Mouse (Mus musculus): Measurements from ENCODE around the gene Zbtb20. TPM values are rescaled to one million over a fixed set of nuclear protein-coding genes. Genes with fewer than 3 reads are reported as not detected.

Gene Zbtb20
- polyA plus RNA-seq, 1 experiment from 2014 or later = 35.1 TPM

DNA sequence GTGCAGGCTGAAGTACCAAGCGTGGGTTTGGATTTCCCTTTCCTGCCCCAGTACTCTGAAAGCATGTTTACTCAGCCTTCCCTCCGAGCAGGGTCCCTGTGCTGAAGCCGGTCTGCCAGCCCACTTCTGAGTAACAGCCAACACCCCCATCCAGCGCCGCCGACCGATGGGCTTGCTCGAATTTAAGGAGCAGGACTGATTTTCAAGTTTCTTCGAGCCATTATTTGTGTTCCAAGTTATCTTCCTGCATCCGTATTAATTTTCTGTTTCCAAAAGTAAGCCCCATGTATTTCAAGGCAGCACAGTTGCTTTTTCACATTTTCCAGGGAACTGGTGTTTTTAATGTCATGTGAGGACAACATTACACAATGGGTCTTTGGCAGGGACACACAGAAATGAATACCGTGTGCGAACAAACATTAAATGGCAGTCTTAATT is 664.0 kb downstream of the Zbtb20 start:
- no peak overlapping the region for H3K9ac ChIP-seq (replicated peaks; ENCODE audit: low read depth, low read length)
- no peak overlapping the region for H3K4me3 ChIP-seq (ENCODE audit: low read depth, low read length)
- 72% methylated on average over 12 of the region's 12 CpGs for WGBS
- H3K4me1 ChIP-seq (ENCODE audit: control insufficient read depth, insufficient read depth, low read length) = no peaks in the 10 kb centered on the region
- H3K36me3 ChIP-seq (ENCODE audit: control insufficient read depth, insufficient read depth, low read length) = no peaks in the 10 kb centered on the region
- H3K9me3 ChIP-seq (ENCODE audit: control insufficient read depth, low read depth, low read length) = no peaks in the 10 kb centered on the region
- H3K4me2 ChIP-seq (replicated peaks; ENCODE audit: low read depth, low read length) = no peak overlapping the region
- ATAC-seq (ENCODE audit: insufficient number of reproducible peaks, insufficient read depth, low FRiP score, low read depth) = no peak
- no peaks in the 10 kb centered on the region for H3K27me3 ChIP-seq (ENCODE audit: control insufficient read depth, insufficient read depth, low read length)
- H3K27ac ChIP-seq (ENCODE audit: low read length) = no peak overlapping the region

GRCm38 (mm10) chr16:43540108-43540507 is 664.4 kb downstream of the Zbtb20 start:
- Histone ChIP-seq H3K27me3 (ENCODE audit: control insufficient read depth, insufficient read depth, low read length) (no peaks in the 10 kb centered on the region), H3K4me2 (replicated peaks; ENCODE audit: low read depth, low read length) (no peak overlapping the region), H3K36me3 (ENCODE audit: control insufficient read depth, insufficient read depth, low read length) (no peaks in the 10 kb centered on the region), H3K27ac (ENCODE audit: low read length) (no peak overlapping the region), H3K9ac (replicated peaks; ENCODE audit: low read depth, low read length) (no peak overlapping the region), H3K9me3 (ENCODE audit: control insufficient read depth, low read depth, low read length) (no peaks in the 10 kb centered on the region), H3K4me3 (ENCODE audit: low read depth, low read length) (no peak overlapping the region), H3K4me1 (ENCODE audit: control insufficient read depth, insufficient read depth, low read length) (no peaks in the 10 kb centered on the region)
- ATAC-seq (ENCODE audit: insufficient number of reproducible peaks, insufficient read depth, low FRiP score, low read depth) = no peak
- 26% methylated on average over 3 of the region's 3 CpGs for WGBS

DNA sequence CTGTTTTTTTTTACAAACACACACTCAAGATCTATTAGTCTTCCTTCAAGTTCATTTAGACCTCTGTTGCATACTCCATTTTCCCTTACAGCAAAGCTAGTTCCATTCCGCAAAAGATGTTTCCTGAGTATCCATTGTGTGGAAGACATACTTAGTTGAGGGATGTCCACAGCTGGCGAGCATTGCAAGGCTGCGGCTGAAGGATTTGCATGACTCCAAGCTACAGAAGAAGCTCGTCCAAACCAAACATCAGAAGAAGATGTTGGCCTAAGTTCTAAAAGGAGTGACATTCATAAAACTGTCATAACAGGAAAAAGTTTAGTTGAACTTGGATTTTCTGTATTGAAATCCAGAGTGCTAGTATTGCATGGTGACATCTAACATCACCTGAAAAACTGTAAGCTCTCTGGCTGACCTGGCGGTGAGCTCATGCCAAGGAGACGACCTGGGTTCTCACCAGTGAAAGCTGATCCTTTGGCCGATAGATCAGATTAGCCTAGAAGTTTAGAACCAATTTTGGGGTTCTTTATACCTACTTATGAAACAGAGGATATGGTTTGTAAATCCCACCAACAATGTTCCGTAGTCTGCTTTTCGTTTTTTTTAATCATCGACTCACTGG is 665.0 kb downstream of the Zbtb20 start:
- no peak overlapping the region for H3K4me2 ChIP-seq (replicated peaks; ENCODE audit: low read depth, low read length)
- no peak for ATAC-seq (ENCODE audit: insufficient number of reproducible peaks, insufficient read depth, low FRiP score, low read depth)
- H3K27ac ChIP-seq (ENCODE audit: low read length) = no peak overlapping the region
- H3K27me3 ChIP-seq (ENCODE audit: control insufficient read depth, insufficient read depth, low read length) = no peaks in the 10 kb centered on the region
- H3K9ac ChIP-seq (replicated peaks; ENCODE audit: low read depth, low read length) = no peak overlapping the region
- WGBS = 84% methylated on average over 10 of the region's 10 CpGs
- no peak overlapping the region for H3K4me3 ChIP-seq (ENCODE audit: low read depth, low read length)
- H3K36me3 ChIP-seq (ENCODE audit: control insufficient read depth, insufficient read depth, low read length) = no peaks in the 10 kb centered on the region
- no peaks in the 10 kb centered on the region for H3K9me3 ChIP-seq (ENCODE audit: control insufficient read depth, low read depth, low read length)
- no peaks in the 10 kb centered on the region for H3K4me1 ChIP-seq (ENCODE audit: control insufficient read depth, insufficient read depth, low read length)

DNA sequence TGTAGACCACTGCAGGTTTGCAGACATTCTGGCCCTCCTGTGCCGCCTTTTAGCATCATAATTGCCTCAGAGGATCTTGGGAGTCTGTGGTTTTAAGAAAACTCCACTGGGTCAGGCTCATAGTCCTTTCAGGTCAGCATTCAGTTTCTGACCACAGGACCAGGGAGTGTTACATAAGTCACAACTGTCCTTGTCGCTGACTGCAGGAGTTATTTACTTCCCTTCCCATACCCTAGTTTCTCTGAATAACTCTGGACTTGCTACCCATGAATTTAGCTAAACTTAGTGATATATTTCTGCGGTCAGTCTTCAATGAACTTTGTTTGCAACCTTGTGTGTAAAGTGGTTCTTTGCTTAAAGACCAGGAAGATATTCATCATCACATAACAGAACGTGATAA is 669.6 kb downstream of the Zbtb20 start:
- WGBS = 64% methylated on average over 4 of the region's 4 CpGs
- H3K4me3 ChIP-seq (ENCODE audit: low read depth, low read length) = no peak overlapping the region
- no peaks in the 10 kb centered on the region for H3K9me3 ChIP-seq (ENCODE audit: control insufficient read depth, low read depth, low read length)
- ATAC-seq (ENCODE audit: insufficient number of reproducible peaks, insufficient read depth, low FRiP score, low read depth) = no peak
- H3K4me2 ChIP-seq (replicated peaks; ENCODE audit: low read depth, low read length) = no peak overlapping the region
- no peaks in the 10 kb centered on the region for H3K36me3 ChIP-seq (ENCODE audit: control insufficient read depth, insufficient read depth, low read length)
- no peak overlapping the region for H3K9ac ChIP-seq (replicated peaks; ENCODE audit: low read depth, low read length)
- H3K27me3 ChIP-seq (ENCODE audit: control insufficient read depth, insufficient read depth, low read length) = no peaks in the 10 kb centered on the region
- no peak overlapping the region for H3K27ac ChIP-seq (ENCODE audit: low read length)
- peaks cover 21% of the 10 kb centered on the region for H3K4me1 ChIP-seq (ENCODE audit: control insufficient read depth, insufficient read depth, low read length)

DNA sequence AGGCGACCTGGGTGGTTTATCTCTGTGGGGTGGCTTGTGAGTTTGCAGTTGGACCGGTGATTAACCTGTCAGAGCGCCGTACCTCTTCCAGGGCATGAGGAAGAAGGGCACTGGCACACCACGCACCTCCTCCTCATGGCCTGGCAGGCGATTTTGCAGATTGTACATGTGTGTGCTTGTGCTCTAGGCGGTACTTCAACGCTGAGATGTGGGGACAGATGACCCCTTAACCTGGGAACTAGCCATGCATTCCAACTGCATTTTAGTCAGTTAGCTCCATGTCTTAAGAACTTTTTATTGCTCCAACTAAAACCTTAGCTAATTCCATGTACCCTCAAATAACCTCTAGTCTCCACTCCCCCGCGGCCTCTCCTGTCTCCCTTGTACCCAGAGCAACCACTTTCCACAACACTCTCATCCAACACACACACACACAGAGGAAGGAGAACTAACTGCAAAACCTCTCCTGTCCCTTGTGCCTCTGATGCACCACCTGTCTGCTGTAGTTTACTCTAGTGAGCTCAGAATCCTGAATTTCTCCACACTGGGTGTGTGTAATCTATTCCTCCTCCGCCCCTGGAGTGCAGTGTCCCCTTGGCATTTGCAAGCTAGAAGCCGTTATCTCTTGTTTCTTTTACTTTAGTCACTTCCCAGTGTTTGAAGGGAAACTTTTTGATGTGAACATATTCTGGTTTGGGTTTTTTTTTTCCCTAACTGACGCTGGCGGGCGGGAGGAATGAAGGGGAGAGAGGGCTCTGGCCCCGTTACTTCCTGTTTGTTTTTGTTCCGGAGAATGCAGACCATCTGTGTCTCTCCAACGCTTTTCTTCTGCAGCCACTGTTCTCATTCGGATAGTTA is 671.9 kb downstream of the Zbtb20 start:
- Histone ChIP-seq H3K9ac (replicated peaks; ENCODE audit: low read depth, low read length) (no peak overlapping the region), H3K4me2 (replicated peaks; ENCODE audit: low read depth, low read length) (no peak overlapping the region; the same call in 1 of the 2 replicates), H3K4me1 (ENCODE audit: control insufficient read depth, insufficient read depth, low read length) (peaks cover 21% of the 10 kb centered on the region), H3K4me3 (ENCODE audit: low read depth, low read length) (no peak overlapping the region), H3K9me3 (ENCODE audit: control insufficient read depth, low read depth, low read length) (no peaks in the 10 kb centered on the region), H3K27ac (ENCODE audit: low read length) (no peak overlapping the region), H3K27me3 (ENCODE audit: control insufficient read depth, insufficient read depth, low read length) (no peaks in the 10 kb centered on the region), H3K36me3 (ENCODE audit: control insufficient read depth, insufficient read depth, low read length) (no peaks in the 10 kb centered on the region)
- WGBS = 40% methylated on average over 19 of the region's 19 CpGs
- no peak for ATAC-seq (ENCODE audit: insufficient number of reproducible peaks, insufficient read depth, low FRiP score, low read depth)

GRCm38 (mm10) chr16:43548774-43549173 is 673.1 kb downstream of the Zbtb20 start:
- no peak for ATAC-seq (ENCODE audit: insufficient number of reproducible peaks, insufficient read depth, low FRiP score, low read depth)
- Histone ChIP-seq H3K4me2 (replicated peaks; ENCODE audit: low read depth, low read length) (no peak overlapping the region), H3K4me1 (ENCODE audit: control insufficient read depth, insufficient read depth, low read length) (peaks cover 21% of the 10 kb centered on the region), H3K9me3 (ENCODE audit: control insufficient read depth, low read depth, low read length) (no peaks in the 10 kb centered on the region), H3K9ac (replicated peaks; ENCODE audit: low read depth, low read length) (no peak overlapping the region), H3K36me3 (ENCODE audit: control insufficient read depth, insufficient read depth, low read length) (no peaks in the 10 kb centered on the region), H3K27ac (ENCODE audit: low read length) (peak overlapping the region; percentile 49; the same call in 1 of the 2 replicates), H3K4me3 (ENCODE audit: low read depth, low read length) (no peak overlapping the region), H3K27me3 (ENCODE audit: control insufficient read depth, insufficient read depth, low read length) (no peaks in the 10 kb centered on the region)
- WGBS = 54% methylated on average over 5 of the region's 5 CpGs

DNA sequence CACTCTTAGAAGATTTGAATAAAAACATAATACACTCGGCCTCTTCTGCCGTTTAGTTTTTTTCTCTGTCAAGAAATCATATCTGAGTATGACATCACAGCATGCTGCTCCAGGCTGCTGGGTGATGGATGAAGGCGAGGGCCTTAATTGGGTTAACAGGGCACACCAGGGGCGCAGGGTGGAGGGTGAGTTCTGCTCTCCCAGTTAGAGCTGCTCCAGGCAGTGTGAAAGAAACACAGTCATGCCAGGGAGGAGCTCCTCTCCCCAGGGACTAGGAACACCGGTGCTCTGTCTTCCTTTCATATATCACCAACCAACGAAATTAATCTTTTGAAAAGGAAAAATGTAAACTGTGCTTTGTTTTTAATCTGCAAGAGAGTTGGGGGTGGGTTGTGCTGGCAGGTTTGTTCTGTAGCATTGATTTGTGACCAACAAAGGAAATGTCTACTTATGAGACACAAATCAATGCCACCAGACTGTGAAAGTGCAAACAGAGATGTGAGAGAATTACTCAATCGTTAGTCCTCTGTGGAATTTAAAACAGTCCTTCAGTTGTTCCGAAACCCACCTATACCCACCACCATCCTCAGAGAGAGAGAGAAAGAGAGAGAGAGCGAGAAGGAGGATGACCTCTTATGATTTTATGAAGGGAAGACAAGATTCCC is 673.9 kb downstream of the Zbtb20 start:
- H3K9me3 ChIP-seq (ENCODE audit: control insufficient read depth, low read depth, low read length) = no peaks in the 10 kb centered on the region
- WGBS = 21% methylated on average over 9 of the region's 9 CpGs
- no peak overlapping the region for H3K4me2 ChIP-seq (replicated peaks; ENCODE audit: low read depth, low read length)
- H3K4me1 ChIP-seq (ENCODE audit: control insufficient read depth, insufficient read depth, low read length) = peaks cover 21% of the 10 kb centered on the region
- H3K4me3 ChIP-seq (ENCODE audit: low read depth, low read length) = no peak overlapping the region
- H3K27ac ChIP-seq (ENCODE audit: low read length) = peak overlapping the region; percentile 36; the same call in 1 of the 2 replicates
- ATAC-seq (ENCODE audit: insufficient number of reproducible peaks, insufficient read depth, low FRiP score, low read depth) = peak; percentile 78; the same call in 1 of the 2 replicates
- H3K9ac ChIP-seq (replicated peaks; ENCODE audit: low read depth, low read length) = no peak overlapping the region
- no peaks in the 10 kb centered on the region for H3K27me3 ChIP-seq (ENCODE audit: control insufficient read depth, insufficient read depth, low read length)
- no peaks in the 10 kb centered on the region for H3K36me3 ChIP-seq (ENCODE audit: control insufficient read depth, insufficient read depth, low read length)

DNA sequence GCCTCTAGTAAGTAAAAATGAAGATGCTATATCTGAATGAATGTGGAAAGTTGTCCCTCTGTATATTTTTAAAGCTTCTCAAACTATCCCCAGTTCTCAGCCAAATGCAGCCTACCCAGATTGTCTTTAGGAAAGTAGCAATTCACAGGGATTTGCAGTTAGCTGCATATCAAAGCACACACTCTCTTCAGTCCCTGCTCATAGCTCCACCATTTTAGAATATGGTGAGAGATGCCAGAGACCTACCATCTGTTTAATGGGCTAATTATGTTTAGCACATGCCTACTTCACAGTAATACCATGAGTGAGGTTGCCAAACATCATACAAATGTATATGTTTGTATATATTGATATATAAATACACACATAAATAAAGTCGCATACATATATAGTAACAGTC is 676.8 kb downstream of the Zbtb20 start:
- Histone ChIP-seq H3K4me1 (ENCODE audit: control insufficient read depth, insufficient read depth, low read length) (peaks cover 17% of the 10 kb centered on the region), H3K4me3 (ENCODE audit: low read depth, low read length) (no peak overlapping the region), H3K4me2 (replicated peaks; ENCODE audit: low read depth, low read length) (no peak overlapping the region), H3K9me3 (ENCODE audit: control insufficient read depth, low read depth, low read length) (no peaks in the 10 kb centered on the region), H3K27me3 (ENCODE audit: control insufficient read depth, insufficient read depth, low read length) (no peaks in the 10 kb centered on the region), H3K27ac (ENCODE audit: low read length) (no peak overlapping the region), H3K36me3 (ENCODE audit: control insufficient read depth, insufficient read depth, low read length) (no peaks in the 10 kb centered on the region), H3K9ac (replicated peaks; ENCODE audit: low read depth, low read length) (no peak overlapping the region)
- no peak for ATAC-seq (ENCODE audit: insufficient number of reproducible peaks, insufficient read depth, low FRiP score, low read depth)
- WGBS = 91% methylated on average over 1 of the region's 1 CpGs
